Mouse (Mus musculus): Measurements from ENCODE around the gene Sost. TPM values are rescaled to one million over a fixed set of nuclear protein-coding genes. Genes with fewer than 3 reads are reported as not detected.
A peak's percentile ranks its signal among the peaks of the same experiment; 100 is the strongest.
"Not testable (repeated sequence)": the region's sequence is repeated elsewhere in the genome, so short reads cannot be mapped to it uniquely, and the experiment has no call there.

Sost gene
- polyA plus RNA-seq, 1 experiment from 2014 or later = not detected

GRCm38 (mm10) chr11:101995938-101996337 lies 29.1 kb upstream of the Sost start:
- Histone ChIP-seq H3K9me3 (no peaks in the 10 kb centered on the region), H3K36me3 (replicated peaks) (peaks cover 13% of the 10 kb centered on the region), H3K27me3 (ENCODE audit: poor library complexity, severe bottlenecking) (no peaks in the 10 kb centered on the region), H3K4me1 (peaks cover 8% of the 10 kb centered on the region; the same call in 1 of the 2 replicates), H3K4me3 (no peak overlapping the region), H3K27ac (no peak overlapping the region)
- DNase-seq (ENCODE audit: extremely low spot score, low spot score) = no peak
- WGBS = 92% methylated on average over 7 of the region's 7 CpGs

DNA sequence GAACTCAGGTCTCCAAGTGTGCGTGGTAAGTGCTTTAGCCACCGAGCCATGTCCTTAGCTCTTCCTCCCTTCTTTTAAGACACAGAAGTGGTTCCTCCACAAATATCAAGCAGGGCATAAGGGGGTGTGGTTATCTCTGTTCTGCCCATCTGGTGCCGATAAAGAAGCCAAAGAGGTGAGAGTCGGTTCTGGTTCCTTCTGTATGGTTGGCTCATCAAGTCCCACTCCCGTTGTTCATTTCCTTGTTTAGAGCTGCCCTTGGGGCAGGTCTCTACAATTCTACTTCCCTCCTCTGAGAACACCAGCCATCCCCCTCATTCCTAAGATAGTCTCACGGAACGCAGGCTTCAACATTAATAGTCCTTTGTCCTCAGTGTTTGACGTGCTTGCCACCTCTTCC lies 27.3 kb upstream of the Sost start:
- H3K9me3 ChIP-seq = no peaks in the 10 kb centered on the region
- no peak for DNase-seq (ENCODE audit: extremely low spot score, low spot score)
- 0 out of 2 replicates have a peak, but pooled peaks cover 4% of the 10 kb centered on the region for H3K4me1 ChIP-seq
- 72% methylated on average over 8 of the region's 8 CpGs for WGBS
- no peaks in the 10 kb centered on the region for H3K27me3 ChIP-seq (ENCODE audit: poor library complexity, severe bottlenecking)
- no peak overlapping the region for H3K27ac ChIP-seq
- no peak overlapping the region for H3K4me3 ChIP-seq
- H3K36me3 ChIP-seq (replicated peaks) = peaks cover 5% of the 10 kb centered on the region; the same call in 1 of the 2 replicates

GRCm38 (mm10) chr11:101992411-101992810 lies 25.6 kb upstream of the Sost start:
- 89% methylated on average over 7 of the region's 7 CpGs for WGBS
- H3K36me3 ChIP-seq (replicated peaks) = peaks cover 4% of the 10 kb centered on the region; the same call in 1 of the 2 replicates
- H3K27me3 ChIP-seq (ENCODE audit: poor library complexity, severe bottlenecking) = peaks cover 14% of the 10 kb centered on the region
- no peak overlapping the region for H3K27ac ChIP-seq
- no peaks in the 10 kb centered on the region for H3K9me3 ChIP-seq
- no peak overlapping the region for H3K4me3 ChIP-seq
- DNase-seq (ENCODE audit: extremely low spot score, low spot score) = no peak
- H3K4me1 ChIP-seq = 0 out of 2 replicates have a peak, but pooled peaks cover 9% of the 10 kb centered on the region

DNA sequence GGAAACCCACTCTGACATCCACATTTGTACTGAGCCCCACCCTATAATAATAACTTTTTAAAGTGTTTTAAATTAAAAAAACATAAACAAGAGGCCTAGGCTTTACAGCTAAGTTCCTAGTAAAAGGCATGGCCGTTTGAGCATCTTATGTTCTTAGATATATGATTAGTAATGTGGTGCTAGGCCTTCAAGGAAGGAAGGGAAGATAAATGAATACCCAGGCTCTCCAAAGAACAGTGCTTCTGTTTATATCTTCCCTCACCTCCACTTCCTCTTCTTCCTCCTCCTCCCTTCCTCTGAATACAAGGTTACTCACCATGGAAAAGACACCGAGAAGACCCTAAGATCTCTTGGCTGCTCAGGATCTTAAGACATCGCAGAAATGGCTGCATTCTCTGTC lies 25.0 kb upstream of the Sost start:
- H3K9me3 ChIP-seq = no peaks in the 10 kb centered on the region
- 80% methylated on average over 3 of the region's 3 CpGs for WGBS
- DNase-seq (ENCODE audit: extremely low spot score, low spot score) = no peak
- H3K27me3 ChIP-seq (ENCODE audit: poor library complexity, severe bottlenecking) = peaks cover 20% of the 10 kb centered on the region
- no peak overlapping the region for H3K27ac ChIP-seq
- no peak overlapping the region for H3K4me3 ChIP-seq
- 0 out of 2 replicates have a peak, but pooled peaks cover under 1% of the 10 kb centered on the region for H3K36me3 ChIP-seq (replicated peaks)
- 0 out of 2 replicates have a peak, but pooled peaks cover 9% of the 10 kb centered on the region for H3K4me1 ChIP-seq

GRCm38 (mm10) chr11:101990244-101990643 lies 23.4 kb upstream of the Sost start:
- Histone ChIP-seq H3K36me3 (replicated peaks) (no peaks in the 10 kb centered on the region), H3K9me3 (no peaks in the 10 kb centered on the region), H3K4me3 (no peak overlapping the region), H3K27ac (no peak overlapping the region), H3K27me3 (ENCODE audit: poor library complexity, severe bottlenecking) (peaks cover 32% of the 10 kb centered on the region), H3K4me1 (0 out of 2 replicates have a peak, but pooled peaks cover 9% of the 10 kb centered on the region)
- DNase-seq (ENCODE audit: extremely low spot score, low spot score) = no peak
- 89% methylated on average over 3 of the region's 3 CpGs for WGBS

DNA sequence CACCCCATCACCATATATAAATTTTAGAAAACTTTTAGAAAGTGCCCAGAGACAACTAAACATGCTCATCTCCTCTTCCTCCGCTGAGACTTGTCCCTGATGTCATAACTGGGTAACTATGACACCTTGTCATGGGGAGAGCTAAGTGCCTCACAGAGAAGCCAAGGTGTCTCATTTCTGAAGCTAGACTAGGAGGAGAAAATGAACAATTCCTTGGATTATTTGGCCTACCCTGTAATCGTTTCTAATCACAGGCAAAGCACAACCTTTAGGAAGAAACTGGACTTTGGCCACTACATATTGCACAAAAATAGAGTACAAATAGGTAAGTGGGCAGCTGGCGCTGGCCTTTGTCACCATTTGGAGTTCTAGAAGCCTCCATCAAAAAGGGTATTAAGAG lies 20.1 kb upstream of the Sost start, which contains the start of gene Dusp3:
Gene Dusp3 (minus strand): TSS at position 101 of the 400 bp plus-strand sequence.
- Histone ChIP-seq H3K4me3 (no peak within 1 kb of the TSS), H3K27me3 (ENCODE audit: poor library complexity, severe bottlenecking) (peaks cover 44% of the 10 kb centered on the region), H3K27ac (no peak within 1 kb of the TSS), H3K4me1 (peaks cover 35% of the 10 kb centered on the region), H3K36me3 (replicated peaks) (no peaks in the 10 kb centered on the region), H3K9me3 (no peaks in the 10 kb centered on the region)
- 81% methylated on average over 3 of the region's 3 CpGs for WGBS
- no peak for DNase-seq (ENCODE audit: extremely low spot score, low spot score)

DNA sequence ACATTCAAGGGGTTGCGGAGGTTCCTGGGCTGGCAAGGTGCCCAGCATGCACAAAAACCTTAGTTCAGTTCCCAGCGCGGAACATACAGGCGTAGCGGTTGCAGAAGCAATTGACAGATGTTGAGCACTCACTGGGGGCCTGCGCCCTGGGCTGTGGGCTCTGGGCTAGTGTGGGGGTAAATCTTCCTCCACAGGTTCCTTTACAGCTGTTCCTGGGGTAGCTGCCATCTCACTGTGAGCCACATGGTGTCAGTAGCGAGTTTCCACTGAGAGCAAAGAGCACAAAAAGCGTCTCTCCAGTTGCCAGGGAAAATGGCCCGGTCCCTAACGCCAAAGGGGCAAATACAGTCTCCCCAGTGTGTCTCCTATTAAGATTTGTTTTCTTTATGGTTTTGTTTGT lies 19.2 kb upstream of the Sost start:
- Histone ChIP-seq H3K36me3 (replicated peaks) (0 out of 2 replicates have a peak, but pooled peaks cover 3% of the 10 kb centered on the region), H3K4me3 (no peak overlapping the region), H3K27ac (no peak overlapping the region), H3K4me1 (peaks cover 39% of the 10 kb centered on the region), H3K9me3 (no peaks in the 10 kb centered on the region), H3K27me3 (ENCODE audit: poor library complexity, severe bottlenecking) (peaks cover 44% of the 10 kb centered on the region)
- 12% methylated on average over 10 of the region's 10 CpGs for WGBS
- DNase-seq (ENCODE audit: extremely low spot score, low spot score) = peak; percentile 83

- WGBS = 72% methylated on average over 6 of the region's 6 CpGs
- H3K27ac ChIP-seq; DNase-seq (ENCODE audit: extremely low spot score, low spot score); H3K36me3 ChIP-seq (replicated peaks); H3K9me3 ChIP-seq; H3K4me3 ChIP-seq: not testable (repeated sequence)
- H3K4me1 ChIP-seq = peaks cover 44% of the 10 kb centered on the region
- peaks cover 44% of the 10 kb centered on the region for H3K27me3 ChIP-seq (ENCODE audit: poor library complexity, severe bottlenecking)
Observed at GRCm38 (mm10) chr11:101985450-101985849, 18.6 kb upstream of the Sost start.

DNA sequence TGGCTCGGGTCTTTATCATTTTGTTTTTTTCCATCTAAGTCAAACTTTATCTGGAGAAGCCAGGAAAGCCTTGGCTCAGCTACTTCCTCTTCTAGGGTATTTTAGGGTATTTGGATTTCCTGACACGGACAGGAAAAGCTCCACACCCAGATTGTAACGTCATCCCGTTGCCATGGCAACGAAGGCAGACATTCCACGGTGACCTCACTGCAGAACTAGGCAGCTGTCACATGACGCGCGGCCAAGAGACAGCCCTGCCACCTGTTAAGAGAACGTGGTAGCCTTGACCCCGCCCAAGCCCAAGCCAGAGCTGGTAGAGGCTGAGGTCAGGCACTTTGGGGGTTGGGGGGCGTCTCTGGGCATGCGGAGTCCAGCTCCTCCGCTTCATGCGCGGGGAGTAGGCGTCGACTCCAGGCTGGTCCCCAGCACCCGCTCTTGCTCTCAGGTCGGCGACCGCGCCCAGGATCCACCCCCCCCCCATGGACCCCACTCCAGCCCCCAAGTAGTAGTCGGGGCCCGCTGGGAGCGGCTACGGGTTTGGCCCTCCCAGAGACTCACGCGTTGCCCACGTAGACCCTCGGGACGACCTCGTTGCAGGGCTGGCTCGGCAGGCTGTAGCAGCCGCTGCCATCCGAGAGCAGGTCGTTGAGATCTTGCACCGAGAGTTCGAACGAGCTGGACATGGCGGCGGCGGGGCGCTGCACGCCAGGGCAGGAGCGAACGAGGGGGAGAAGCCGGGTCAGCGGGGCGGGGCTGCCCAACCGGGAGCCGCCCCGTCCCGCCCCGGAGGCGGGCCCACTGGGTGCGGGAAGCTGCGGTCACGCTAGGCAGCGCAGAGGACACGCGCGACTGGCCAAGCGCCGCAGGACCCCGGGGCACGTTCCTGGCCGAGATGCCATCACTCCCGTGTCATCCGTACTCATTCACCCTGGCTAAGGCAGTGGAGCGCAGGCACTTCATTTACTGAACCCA lies 17.5 kb upstream of the Sost start, which contains the start of gene Cfap97d1:
Gene Cfap97d1 (plus strand): TSS at position 226 of the 972 bp plus-strand sequence.
- 1% methylated on average over 71 of the region's 71 CpGs for WGBS
- Histone ChIP-seq H3K4me3 (peak within 1 kb of the TSS; percentile 78), H3K27ac (peak within 1 kb of the TSS; percentile 88), H3K36me3 (replicated peaks) (peaks cover 10% of the 10 kb centered on the region; the same call in 1 of the 2 replicates), H3K4me1 (peaks cover 45% of the 10 kb centered on the region), H3K9me3 (no peaks in the 10 kb centered on the region), H3K27me3 (ENCODE audit: poor library complexity, severe bottlenecking) (peaks cover 44% of the 10 kb centered on the region)
- peak; percentile 93 for DNase-seq (ENCODE audit: extremely low spot score, low spot score)

GRCm38 (mm10) chr11:101983431-101983921 lies 16.7 kb upstream of the Sost start:
- Histone ChIP-seq H3K9me3 (no peaks in the 10 kb centered on the region), H3K4me1 (peaks cover 44% of the 10 kb centered on the region), H3K27ac (0 out of 2 replicates have a peak overlapping the region, but pooled peaks have one; percentile 2), H3K27me3 (ENCODE audit: poor library complexity, severe bottlenecking) (peaks cover 40% of the 10 kb centered on the region), H3K4me3 (peak overlapping the region; percentile 78), H3K36me3 (replicated peaks) (peaks cover 12% of the 10 kb centered on the region; the same call in 1 of the 2 replicates)
- 78% methylated on average over 10 of the region's 10 CpGs for WGBS
- DNase-seq (ENCODE audit: extremely low spot score, low spot score) = no peak

- H3K4me1 ChIP-seq = peaks cover 44% of the 10 kb centered on the region
- no peaks in the 10 kb centered on the region for H3K9me3 ChIP-seq
- peak overlapping the region; percentile 40; the same call in 1 of the 2 replicates for H3K27ac ChIP-seq
- no peak for DNase-seq (ENCODE audit: extremely low spot score, low spot score)
- peaks cover 35% of the 10 kb centered on the region for H3K27me3 ChIP-seq (ENCODE audit: poor library complexity, severe bottlenecking)
- WGBS = 62% methylated on average over 6 of the region's 6 CpGs
- H3K4me3 ChIP-seq = peak overlapping the region; percentile 78; the same call in 1 of the 2 replicates
- peaks cover 12% of the 10 kb centered on the region; the same call in 1 of the 2 replicates for H3K36me3 ChIP-seq (replicated peaks)
Observed at GRCm38 (mm10) chr11:101982981-101983411, 16.2 kb upstream of the Sost start.

DNA sequence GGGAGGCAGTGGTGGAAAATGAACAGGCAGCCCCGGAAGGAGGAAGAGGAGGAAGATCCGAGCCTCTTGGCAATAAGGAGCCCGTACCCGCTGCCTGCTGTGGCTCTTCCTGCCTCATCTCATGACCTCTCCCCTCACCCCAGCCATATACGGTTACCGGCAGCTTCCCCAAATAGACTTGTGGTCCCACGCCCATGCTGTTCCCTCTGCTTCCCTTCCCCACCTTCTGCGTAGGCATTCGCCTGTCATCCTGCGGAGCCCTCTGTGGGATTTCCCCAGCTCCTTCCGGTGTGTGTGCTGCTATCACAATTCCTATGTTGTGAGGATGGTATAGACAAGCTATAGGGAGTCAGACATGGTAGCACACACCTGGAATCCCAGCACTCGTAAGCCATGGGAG lies 15.0 kb upstream of the Sost start:
- H3K27me3 ChIP-seq (ENCODE audit: poor library complexity, severe bottlenecking) = peaks cover 25% of the 10 kb centered on the region
- WGBS = 89% methylated on average over 12 of the region's 12 CpGs
- peaks cover 53% of the 10 kb centered on the region for H3K4me1 ChIP-seq
- no peak overlapping the region for H3K27ac ChIP-seq
- H3K9me3 ChIP-seq = no peaks in the 10 kb centered on the region
- no peak for DNase-seq (ENCODE audit: extremely low spot score, low spot score)
- no peak overlapping the region for H3K4me3 ChIP-seq
- peaks cover 15% of the 10 kb centered on the region for H3K36me3 ChIP-seq (replicated peaks)
